Mouse (Mus musculus) bone marrow macrophage, adult 2 months (primary cell): ENCODE results near the gene Triobp.

Experiments used
- CTCF ChIP-seq: IDR thresholded peaks from 2 replicates; pipeline ENCODE4 v1.5.1; 2012; ENCODE audit warnings: low read depth, mild to moderate bottlenecking, low read length, moderate library complexity
- POLR2A ChIP-seq: IDR thresholded peaks from 2 replicates; pipeline ENCODE4 v1.6.1; 2012; ENCODE audit warnings: mild to moderate bottlenecking, low read depth, low read length, borderline replicate concordance

- TF ChIP-seq CTCF (no peak), POLR2A (no peak)
Measured at GRCm38 (mm10) chr15:78930801-78931426, 16.6 kb upstream of the Triobp start.
